ENCODE assay signal across 8 mouse cellular contexts in genomic region chr7:101998194-101998927, GRCm38 (mm10). TPM values are rescaled to one million over a fixed set of nuclear protein-coding genes. Genes with fewer than 3 reads are reported as not detected.
DNase-seq lines count a peak whose midpoint lies in the region; ATAC-seq and TF ChIP-seq lines count a peak whose summit lies in the region.

No protein-coding gene starts in this region.

- H3K9me3 ChIP-seq in intestine, postnatal 0 days (ENCODE audit: control insufficient read depth) = no peaks in the 10 kb centered on the region
- no peaks in the 10 kb centered on the region for H3K9me3 ChIP-seq in midbrain, embryonic 13.5 days

- peak; percentile 48; the same call in 1 of the 2 replicates for ATAC-seq in intestine, postnatal 0 days
- peak; percentile 75 for ATAC-seq in midbrain, embryonic 13.5 days
- ATAC-seq in inflammation-experienced regulatory T-cells, adult 6 months = no peak

- intact Hi-C loops in left cerebral cortex, postnatal 25 days (cut with DNase I) = no loop called here

- no peak overlapping the region for H3K4me2 ChIP-seq in intestine, postnatal 0 days (replicated peaks; ENCODE audit: low read depth)
- H3K4me2 ChIP-seq in midbrain, embryonic 13.5 days (replicated peaks) = no peak overlapping the region

- peak; percentile 99 for TF ChIP-seq CTCF in intestine, postnatal 0 days (IDR thresholded peaks at IDR 0.05; ENCODE audit: low read depth)

- no peak overlapping the region for H3K9ac ChIP-seq in intestine, postnatal 0 days (ENCODE audit: low read depth, low read length)
- 0 out of 2 replicates have a peak overlapping the region, but pooled peaks have one; percentile 14 for H3K9ac ChIP-seq in midbrain, embryonic 13.5 days (replicated peaks)

- DNase-seq in adrenal gland, adult (ENCODE audit: inconsistent age in 2 of 2, low spot score in 1 of 2) = peak; percentile 86 to 95
- DNase-seq in cerebellum, postnatal 4 days (ENCODE audit: low spot score in 2 of 2) = peak; percentile 67 to 92
- DNase-seq in gastrocnemius, adult 8-10 months (ENCODE audit: low spot score in 2 of 2) = peak; percentile 85 to 88
- DNase-seq in left cerebral cortex, postnatal 25 days (ENCODE audit: low spot score in 2 of 2) = peak; percentile 87 to 88
- DNase-seq in spleen, adult 12 weeks (ENCODE audit: low spot score) = peak; percentile 66

- no peak overlapping the region for H3K4me3 ChIP-seq in intestine, postnatal 0 days (ENCODE audit: low read depth, low read length)
- H3K4me3 ChIP-seq in midbrain, embryonic 13.5 days (replicated peaks) = no peak overlapping the region

- peaks cover 91% of the 10 kb centered on the region for H3K36me3 ChIP-seq in intestine, postnatal 0 days (ENCODE audit: control insufficient read depth, insufficient read depth)
- peaks cover 99% of the 10 kb centered on the region for H3K36me3 ChIP-seq in midbrain, embryonic 13.5 days

- peak overlapping the region; percentile 42; the same call in 1 of the 2 replicates for H3K27ac ChIP-seq in intestine, postnatal 0 days (ENCODE audit: low read depth, low read length)
- H3K27ac ChIP-seq in midbrain, embryonic 13.5 days = no peak overlapping the region

- no peaks in the 10 kb centered on the region for H3K27me3 ChIP-seq in intestine, postnatal 0 days (replicated peaks; ENCODE audit: control insufficient read depth, insufficient read depth, low read length)
- no peaks in the 10 kb centered on the region for H3K27me3 ChIP-seq in midbrain, embryonic 13.5 days

- H3K4me1 ChIP-seq in intestine, postnatal 0 days (replicated peaks; ENCODE audit: control insufficient read depth, insufficient read depth, low read length) = no peaks in the 10 kb centered on the region
- H3K4me1 ChIP-seq in midbrain, embryonic 13.5 days (replicated peaks) = no peaks in the 10 kb centered on the region

- WGBS in intestine, postnatal 0 days = 54% methylated on average over 14 of the region's 14 CpGs
- 69% methylated on average over 14 of the region's 14 CpGs for WGBS in midbrain, embryonic 13.5 days

RNA-seq across cellular contexts. Expression of gene Il18bp, which starts 20.1 kb away (rescaled TPM):
- 1 to 10 TPM in 3 of 4 experiments, under 1 TPM in 1; 0.82 to 2.7 (median 1.7) TPM for total RNA-seq in gastrocnemius, adult 8-10 months (2022)
- 5.2 and 5.8 TPM in 2 replicates for polyA plus RNA-seq in intestine, postnatal 0 days (2015; fragmentation: Nextera tagmentation; extraction: Ambion mirVana)
- total RNA-seq in left cerebral cortex, postnatal 25 days (2021) = 1 to 10 TPM; 5.8 to 7.9 TPM
- 4.1 and 5.6 TPM in 2 replicates for polyA plus RNA-seq in midbrain, embryonic 13.5 days (2015; fragmentation: Nextera tagmentation; extraction: Ambion mirVana)
- 1 to 10 TPM; 5.8 to 7.4 (median 5.9) TPM for polyA plus RNA-seq in inflammation-experienced regulatory T-cells, adult 6 months (2017; shearing (Covaris generic))
